Mouse (Mus musculus): ENCODE data around the gene Efcab9.
A peak's percentile ranks its signal among the peaks of the same experiment; 100 is the strongest.

Gene Efcab9

DNA sequence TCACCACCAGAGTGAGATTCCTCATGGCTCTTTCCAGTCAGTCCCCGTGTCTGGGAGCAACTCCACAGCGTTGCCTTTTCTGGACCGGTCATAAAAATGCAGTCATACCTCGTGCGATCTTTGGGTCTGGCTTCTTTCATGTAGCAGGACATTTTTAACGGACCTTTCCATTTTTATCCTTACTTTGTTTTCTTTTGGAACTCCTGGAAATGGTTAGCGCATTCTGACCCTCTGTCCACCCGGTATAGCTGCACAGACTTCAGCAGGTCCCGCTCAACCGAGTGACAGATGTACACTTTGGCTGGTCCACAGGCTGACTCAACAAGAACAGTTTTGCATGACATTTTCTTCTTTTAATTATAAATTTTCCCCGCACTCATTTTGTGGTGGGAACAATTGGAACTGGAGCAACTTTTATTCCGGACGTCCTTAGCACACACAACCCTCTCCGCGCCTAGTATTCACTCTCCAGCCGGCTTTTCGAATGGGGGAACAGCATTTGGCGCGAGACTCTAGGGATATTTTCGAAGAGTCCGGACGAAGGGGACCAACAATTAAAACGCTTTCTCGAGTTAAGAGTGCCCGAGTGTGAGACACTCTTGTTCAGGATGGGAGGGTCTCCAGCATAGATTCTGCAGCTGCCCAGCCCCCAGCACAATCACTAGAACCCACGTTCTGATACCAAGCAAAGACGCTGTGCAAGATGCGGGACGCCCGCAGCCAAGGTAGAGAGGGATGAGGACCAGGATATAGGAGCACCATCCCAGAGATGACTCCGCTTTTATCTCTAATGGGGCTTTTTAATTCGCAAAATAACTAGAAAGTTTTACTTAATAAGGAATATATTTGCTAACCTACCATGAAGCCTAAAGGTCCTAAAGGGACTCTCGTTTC, at the start of gene Efcab9:
TSS of gene Efcab9 (minus strand) at position 211 of the 894 bp plus-strand sequence.
- DNase-seq = no peak

GRCm38 (mm10) chr11:32581031-32581430, 49.1 kb upstream of the Efcab9 start:
- DNase-seq = no peak

DNA sequence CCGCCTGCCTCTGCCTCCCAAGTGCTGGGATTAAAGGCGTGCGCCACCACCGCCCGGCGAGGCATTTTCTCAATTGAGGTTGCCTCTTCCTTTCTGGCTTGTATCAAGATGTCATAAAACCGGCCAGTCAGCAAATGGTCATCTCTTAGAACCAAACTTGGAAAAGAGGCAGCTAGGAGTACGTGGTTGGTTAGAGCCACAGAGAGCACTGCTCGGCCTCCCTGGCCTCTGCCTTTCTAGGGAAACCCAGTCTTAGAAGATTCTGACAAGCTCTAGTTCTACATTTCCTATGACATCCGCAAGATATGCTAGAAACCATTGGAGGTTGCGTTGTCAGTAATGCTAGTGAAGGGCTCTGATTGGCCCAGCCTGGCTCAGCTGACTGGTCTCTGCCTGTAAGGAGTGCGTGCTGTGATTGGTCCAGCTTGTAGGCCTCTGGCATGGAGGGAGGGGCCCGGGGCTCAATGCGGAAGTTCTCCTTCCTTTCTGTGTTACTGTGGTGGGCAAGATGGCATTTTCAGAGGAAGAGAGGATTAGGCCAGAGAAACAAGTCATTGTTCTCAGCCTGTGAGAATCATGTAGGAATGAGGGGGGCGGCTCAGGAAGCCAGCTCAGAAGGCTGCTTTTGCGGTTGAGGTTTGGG, 48.5 kb upstream of the Efcab9 start:
- DNase-seq = peak; percentile 74

DNA sequence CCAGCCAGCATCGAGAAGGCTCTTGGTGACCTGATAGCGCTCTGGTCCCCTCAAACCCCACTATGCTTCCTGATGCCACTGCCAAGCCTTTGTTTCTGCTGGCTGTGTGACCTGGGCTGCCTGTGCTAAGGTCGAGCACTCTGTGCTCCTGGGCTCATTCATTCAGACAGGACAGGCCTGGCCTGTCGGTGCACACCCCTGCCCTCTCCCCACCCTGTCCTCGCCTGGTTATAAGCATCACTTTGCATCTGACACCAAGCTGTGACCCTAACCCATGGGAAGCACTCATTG, 44.8 kb upstream of the Efcab9 start:
- DNase-seq = no peak

DNA sequence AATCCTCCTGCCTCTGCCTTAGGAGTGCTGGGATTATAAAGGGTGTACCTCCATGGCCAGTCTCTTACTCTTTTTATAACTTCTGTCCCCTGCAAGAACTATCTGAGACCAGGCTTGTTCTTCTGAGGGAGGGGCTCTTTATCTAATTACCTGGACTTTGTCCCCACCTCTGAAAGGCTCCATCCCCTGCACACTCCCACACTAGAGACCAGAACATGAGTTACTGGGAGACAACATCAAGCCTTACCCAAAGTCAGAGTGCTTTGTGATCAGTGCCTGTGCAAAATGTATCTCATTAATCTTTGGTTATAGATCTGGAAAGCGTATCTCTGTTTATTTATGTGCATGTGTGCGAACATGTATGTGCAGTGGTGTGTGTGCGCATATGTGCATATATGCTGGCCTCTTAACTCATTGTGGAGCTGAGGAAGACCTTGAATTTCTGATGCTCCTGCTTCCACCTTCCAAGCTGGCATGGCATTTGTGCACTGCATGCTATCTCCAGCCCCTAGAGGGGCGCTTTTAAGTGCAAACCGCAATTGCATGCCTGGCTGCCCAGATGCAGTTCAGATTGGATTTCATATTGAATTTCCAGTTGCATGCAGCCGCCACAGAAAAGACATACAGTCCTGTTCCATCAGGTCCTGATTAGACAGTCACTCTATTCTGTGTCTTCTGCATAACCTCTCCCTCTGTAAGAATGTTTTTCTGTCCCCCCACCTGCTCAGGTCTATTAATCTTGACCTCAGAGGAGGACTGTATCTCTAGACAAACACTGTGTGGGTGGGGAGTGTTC, 44.3 kb upstream of the Efcab9 start:
- DNase-seq = no peak

DNA sequence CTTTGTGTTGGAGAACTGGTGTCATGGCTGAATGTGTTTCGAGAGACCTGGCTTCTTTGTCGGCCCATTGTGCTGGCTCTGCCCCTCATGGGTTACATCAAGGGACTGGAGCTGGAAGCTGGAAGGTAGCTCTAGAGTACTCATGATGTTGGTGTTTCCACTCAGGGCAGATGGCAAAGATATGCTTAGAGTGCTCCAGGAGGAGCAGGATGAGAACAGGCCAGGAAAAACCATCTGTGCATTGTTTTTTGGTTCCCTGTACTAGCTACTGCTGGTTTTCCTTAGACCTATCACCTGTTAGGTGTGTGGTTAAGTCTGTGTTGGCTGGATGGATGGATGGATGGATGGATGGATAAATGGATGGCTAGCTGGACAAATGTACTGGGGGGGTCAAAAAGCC, 41.8 kb upstream of the Efcab9 start:
- DNase-seq = no peak

DNA sequence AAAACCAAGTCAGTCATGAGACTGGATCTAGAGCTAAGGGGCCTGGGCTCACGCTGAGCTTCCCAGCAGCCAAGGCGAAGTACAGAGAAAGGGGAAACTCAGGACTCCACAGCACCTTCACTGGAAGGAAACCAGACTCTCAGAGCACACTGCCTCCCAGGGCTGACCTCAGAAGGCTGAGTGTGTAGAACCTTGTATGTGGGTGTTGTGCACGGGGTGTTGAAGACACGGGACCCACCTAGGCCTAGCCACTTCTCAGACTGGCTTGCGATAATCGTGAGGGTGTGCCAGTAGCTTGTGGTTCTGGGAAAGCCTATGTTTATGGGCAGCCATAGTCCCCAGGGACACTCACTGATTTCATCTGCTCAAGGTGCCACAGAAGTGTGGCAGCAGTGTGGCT, 39.2 kb upstream of the Efcab9 start:
- DNase-seq = no peak

GRCm38 (mm10) chr11:32568637-32569293, 36.9 kb upstream of the Efcab9 start:
- DNase-seq = no peak

GRCm38 (mm10) chr11:32568060-32568459, 36.2 kb upstream of the Efcab9 start:
- no peak for DNase-seq

- peak; percentile 43 for DNase-seq
Observed at GRCm38 (mm10) chr11:32567000-32567855, 35.3 kb upstream of the Efcab9 start.

DNA sequence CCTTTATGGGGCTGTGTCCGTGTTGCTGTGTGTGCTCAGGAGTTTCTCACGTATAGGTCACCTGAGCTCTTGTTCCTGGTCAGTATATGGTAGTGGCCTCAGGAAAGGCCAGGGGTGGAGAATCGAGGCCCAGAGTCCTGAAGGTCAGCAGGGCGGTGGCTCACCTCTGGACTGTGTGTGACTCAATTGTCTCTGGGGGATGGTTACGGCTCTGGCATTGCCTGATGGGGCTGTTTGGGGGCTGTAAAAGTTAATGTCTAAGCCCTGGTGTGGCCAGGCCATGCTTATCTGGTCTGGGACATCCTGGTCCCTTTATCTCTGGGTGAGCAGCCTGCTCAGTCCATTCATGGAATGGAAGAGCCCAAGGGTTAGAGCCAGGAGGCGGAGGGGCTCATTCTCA, 34.3 kb upstream of the Efcab9 start:
- DNase-seq = no peak

DNA sequence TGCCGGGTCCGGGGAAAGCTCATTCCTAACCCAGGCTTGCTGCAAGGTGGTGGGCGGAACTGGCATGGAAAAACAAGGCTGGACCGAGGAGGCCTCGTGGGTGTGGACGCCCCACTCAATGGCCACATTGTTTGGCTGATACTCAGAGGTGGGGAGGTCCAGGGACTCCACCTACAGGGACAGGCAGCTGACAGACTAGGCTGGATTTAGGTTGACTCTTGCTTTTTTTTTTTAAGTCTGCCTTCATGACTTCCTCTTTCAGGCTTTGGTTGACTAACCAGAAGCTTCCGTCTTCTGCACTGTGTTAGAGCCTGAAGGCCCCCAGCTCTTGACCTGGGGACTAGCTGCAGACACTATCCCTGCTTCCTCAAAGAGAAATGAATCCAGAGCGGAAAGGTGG, 33.2 kb upstream of the Efcab9 start:
- DNase-seq = peak; percentile 36

DNA sequence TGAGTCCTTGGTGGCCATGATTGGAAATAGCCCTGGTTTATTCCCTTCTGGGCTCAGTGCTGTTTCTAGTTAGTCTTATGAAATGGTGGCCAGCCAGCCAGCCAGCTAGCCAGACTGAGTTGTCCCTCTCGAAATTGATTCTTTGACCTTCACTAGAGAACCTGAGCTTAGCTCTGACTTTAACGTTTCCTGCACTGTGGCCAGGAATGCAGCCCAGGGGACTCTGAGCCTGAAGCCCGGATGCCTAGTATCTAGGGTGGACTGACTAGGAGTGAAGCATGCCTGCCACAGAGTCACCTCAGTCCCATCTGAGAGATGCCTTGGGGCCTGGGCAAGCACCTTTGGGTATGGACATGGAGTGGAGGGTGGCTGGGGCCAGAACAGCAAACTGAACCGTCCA, 32.7 kb upstream of the Efcab9 start:
- no peak for DNase-seq

DNA sequence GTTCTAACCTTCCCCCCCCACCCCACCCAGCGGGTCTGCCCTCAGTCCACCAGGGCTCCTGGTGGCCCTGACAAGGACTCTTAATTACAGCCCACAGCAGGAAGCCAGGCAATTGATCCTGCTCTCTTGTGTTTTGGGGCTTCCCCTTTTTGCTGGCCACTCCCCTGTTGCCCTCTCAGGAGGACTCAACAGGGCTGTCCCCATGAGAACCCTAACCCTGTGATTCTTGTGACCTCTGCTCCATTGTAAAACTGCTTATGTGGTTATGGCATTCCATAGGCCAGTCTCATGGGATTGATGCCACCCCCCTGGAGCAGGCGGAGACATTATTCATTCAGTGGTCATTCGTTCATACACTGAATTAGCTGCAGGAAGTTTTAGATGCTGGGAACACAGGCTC, 31.8 kb upstream of the Efcab9 start:
- DNase-seq = no peak

DNA sequence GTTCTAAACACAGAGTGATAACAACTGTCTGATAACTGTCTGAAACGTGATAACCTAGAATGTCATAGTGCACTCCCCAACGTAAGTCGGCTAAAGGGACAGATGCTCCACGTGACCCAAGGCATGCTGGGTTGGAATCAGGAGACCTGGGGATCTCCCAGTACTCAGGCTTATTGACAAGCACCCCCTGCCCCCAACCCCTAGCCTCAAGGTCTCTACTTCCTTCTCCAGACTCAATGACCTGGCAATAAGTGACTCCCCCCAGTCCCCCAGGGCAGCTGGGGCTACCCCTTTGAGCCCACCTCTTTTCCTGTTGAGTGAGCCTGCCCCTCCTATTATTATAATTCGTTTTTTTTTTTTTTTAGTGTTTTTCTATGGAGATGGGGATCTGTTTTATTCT, 30.8 kb upstream of the Efcab9 start:
- DNase-seq = no peak

GRCm38 (mm10) chr11:32561465-32562355, 29.8 kb upstream of the Efcab9 start:
- no peak for DNase-seq

DNA sequence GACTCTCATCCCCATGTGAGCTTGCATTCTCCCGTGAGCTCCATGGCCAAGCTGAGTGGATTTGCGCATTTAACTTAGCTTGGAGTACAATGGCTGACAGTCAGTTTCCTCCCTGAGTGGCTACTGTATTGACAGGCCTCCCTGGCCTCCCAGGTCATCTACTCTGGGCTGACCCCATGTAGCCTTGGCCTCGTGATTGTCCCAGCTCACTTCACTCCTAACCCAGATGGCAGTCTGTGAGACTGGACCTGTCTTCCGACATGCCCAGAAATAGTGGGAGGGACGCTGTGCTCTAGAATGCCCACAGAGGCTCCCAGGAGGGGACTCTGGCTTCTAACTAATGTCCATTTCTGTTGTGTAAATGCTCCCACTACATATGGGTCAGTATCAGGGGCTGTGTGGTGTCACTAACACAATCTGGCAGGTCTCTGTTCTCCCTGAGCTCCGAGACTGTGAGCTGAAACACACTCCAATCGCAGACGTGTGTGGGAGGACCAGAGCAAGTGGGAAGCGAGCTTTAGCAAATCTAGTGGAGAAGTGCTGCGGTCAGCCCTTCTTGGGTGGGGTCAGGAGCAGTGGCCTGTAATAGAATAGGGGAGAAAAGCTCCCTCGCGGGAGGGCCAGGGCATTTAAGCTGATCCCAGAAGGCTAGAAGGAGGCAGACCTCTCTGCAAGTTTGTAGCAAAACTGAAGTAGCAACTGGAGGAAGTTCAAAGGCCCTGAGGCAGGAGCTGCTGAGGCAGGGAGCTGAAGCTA, 28.3 kb upstream of the Efcab9 start:
- DNase-seq = no peak

GRCm38 (mm10) chr11:32558677-32559076, 26.8 kb upstream of the Efcab9 start:
- peak; percentile 74 for DNase-seq

GRCm38 (mm10) chr11:32558026-32558425, 26.1 kb upstream of the Efcab9 start:
- no peak for DNase-seq

DNA sequence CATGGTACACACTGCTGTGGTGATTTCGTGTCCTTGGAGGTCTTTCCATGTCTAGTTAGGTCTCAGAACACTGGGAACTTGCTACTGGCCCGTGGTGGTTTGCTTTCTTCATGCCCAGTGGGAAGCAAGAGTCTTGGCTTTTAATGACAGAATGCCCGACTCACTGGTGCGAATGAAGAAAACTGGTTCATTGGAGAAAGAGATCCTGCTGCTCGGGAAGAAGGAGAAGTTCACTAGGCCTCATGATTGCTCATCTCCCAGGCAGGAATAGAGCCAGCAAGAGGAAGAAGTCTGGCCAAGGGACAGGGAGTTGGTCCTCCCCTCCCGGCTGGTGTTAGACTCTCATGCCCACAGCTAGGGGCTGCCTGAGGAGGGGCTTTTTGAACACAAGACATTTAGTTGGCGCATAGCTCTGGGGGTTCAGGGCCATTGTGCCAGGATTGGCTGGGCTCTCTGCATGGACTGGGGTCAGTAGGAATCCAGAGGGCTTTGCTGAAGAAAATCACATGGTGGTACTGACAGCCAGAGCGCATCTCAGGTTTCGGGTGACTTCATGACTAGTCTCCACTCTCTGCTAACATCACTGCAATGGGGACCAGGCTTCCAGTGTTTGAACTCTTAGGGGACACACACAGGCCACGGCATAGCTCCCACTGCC, 24.6 kb upstream of the Efcab9 start:
- DNase-seq = no peak
